ENCODE assay signal across 7 mouse cellular contexts in genomic region chr11:60222085-60222468, GRCm38 (mm10). TPM values are rescaled to one million over a fixed set of nuclear protein-coding genes. Genes with fewer than 3 reads are reported as not detected.
DNase-seq lines count a peak whose midpoint lies in the region; ATAC-seq and TF ChIP-seq lines count a peak whose summit lies in the region.

No protein-coding gene starts in this region.

- WGBS in lung, embryonic 16.5 days, result 50% methylated on average over 3 of the region's 3 CpGs
- 53% methylated on average over 3 of the region's 3 CpGs for WGBS in forebrain, embryonic 11.5 days
- WGBS in limb, embryonic 14.5 days, result 54% methylated on average over 3 of the region's 3 CpGs
- WGBS in stomach, embryonic 14.5 days, result 54% methylated on average over 3 of the region's 3 CpGs

- H3K27ac ChIP-seq in lung, embryonic 16.5 days (ENCODE audit: low read length), result no peak overlapping the region; the same call in 1 of the 2 replicates
- no peak overlapping the region for H3K27ac ChIP-seq in forebrain, embryonic 11.5 days (ENCODE audit: low read depth, low read length)
- H3K27ac ChIP-seq in limb, embryonic 14.5 days (replicated peaks; ENCODE audit: low read depth, low read length), result no peak overlapping the region
- peak overlapping the region; percentile 75; the same call in 1 of the 2 replicates for H3K27ac ChIP-seq in stomach, embryonic 14.5 days (ENCODE audit: low read length)

- peaks cover 3% of the 10 kb centered on the region for H3K36me3 ChIP-seq in lung, embryonic 16.5 days (ENCODE audit: control insufficient read depth, insufficient read depth, low read length)
- H3K36me3 ChIP-seq in forebrain, embryonic 11.5 days (ENCODE audit: control insufficient read depth, insufficient read depth, low read length), result no peaks in the 10 kb centered on the region
- H3K36me3 ChIP-seq in limb, embryonic 14.5 days (ENCODE audit: control insufficient read depth, insufficient read depth, low read length), result peaks cover 11% of the 10 kb centered on the region; the same call in 1 of the 2 replicates
- H3K36me3 ChIP-seq in stomach, embryonic 14.5 days (ENCODE audit: control insufficient read depth, insufficient read depth, low read length), result no peaks in the 10 kb centered on the region

- no peaks in the 10 kb centered on the region for H3K9me3 ChIP-seq in lung, embryonic 16.5 days (ENCODE audit: control insufficient read depth, low read length)
- no peaks in the 10 kb centered on the region for H3K9me3 ChIP-seq in forebrain, embryonic 11.5 days (ENCODE audit: control insufficient read depth, low read length)
- H3K9me3 ChIP-seq in limb, embryonic 14.5 days (ENCODE audit: control insufficient read depth, low read length), result no peaks in the 10 kb centered on the region
- no peaks in the 10 kb centered on the region for H3K9me3 ChIP-seq in stomach, embryonic 14.5 days (ENCODE audit: control insufficient read depth, low read depth, low read length)

- H3K4me1 ChIP-seq in lung, embryonic 16.5 days (replicated peaks; ENCODE audit: control insufficient read depth, insufficient read depth, low read length), result peaks cover 29% of the 10 kb centered on the region
- H3K4me1 ChIP-seq in forebrain, embryonic 11.5 days (replicated peaks; ENCODE audit: control insufficient read depth, insufficient read depth, low read length), result peaks cover 14% of the 10 kb centered on the region
- H3K4me1 ChIP-seq in limb, embryonic 14.5 days (ENCODE audit: control insufficient read depth, insufficient read depth, low read length), result peaks cover 27% of the 10 kb centered on the region
- peaks cover 23% of the 10 kb centered on the region for H3K4me1 ChIP-seq in stomach, embryonic 14.5 days (ENCODE audit: control insufficient read depth, insufficient read depth, low read length)

- H3K4me2 ChIP-seq in lung, embryonic 16.5 days (ENCODE audit: low read depth, low read length), result peak overlapping the region; percentile 91
- peak overlapping the region; percentile 53; the same call in 1 of the 2 replicates for H3K4me2 ChIP-seq in forebrain, embryonic 11.5 days (ENCODE audit: low read depth, low read length, severe bottlenecking)
- peak overlapping the region; percentile 71 for H3K4me2 ChIP-seq in limb, embryonic 14.5 days (replicated peaks; ENCODE audit: low read depth, low read length, severe bottlenecking)
- H3K4me2 ChIP-seq in stomach, embryonic 14.5 days (replicated peaks; ENCODE audit: low read depth, low read length), result peak overlapping the region; percentile 68

- H3K27me3 ChIP-seq in lung, embryonic 16.5 days (ENCODE audit: control insufficient read depth, insufficient read depth, low read depth, low read length), result no peaks in the 10 kb centered on the region
- no peaks in the 10 kb centered on the region for H3K27me3 ChIP-seq in forebrain, embryonic 11.5 days (ENCODE audit: control insufficient read depth, insufficient read depth, low read length)
- no peaks in the 10 kb centered on the region for H3K27me3 ChIP-seq in limb, embryonic 14.5 days (ENCODE audit: control insufficient read depth, insufficient read depth, low read length)
- H3K27me3 ChIP-seq in stomach, embryonic 14.5 days (ENCODE audit: control insufficient read depth, insufficient read depth, low read length), result no peaks in the 10 kb centered on the region

- H3K4me3 ChIP-seq in lung, embryonic 16.5 days (ENCODE audit: low read length), result peak overlapping the region; percentile 53
- H3K4me3 ChIP-seq in forebrain, embryonic 11.5 days (ENCODE audit: low read depth, low read length), result peak overlapping the region; percentile 26
- peak overlapping the region; percentile 36 for H3K4me3 ChIP-seq in limb, embryonic 14.5 days (replicated peaks; ENCODE audit: low read length)
- peak overlapping the region; percentile 34 for H3K4me3 ChIP-seq in stomach, embryonic 14.5 days (ENCODE audit: low read depth, low read length)

- peak overlapping the region; percentile 66 for H3K9ac ChIP-seq in lung, embryonic 16.5 days (ENCODE audit: low read length)
- no peak overlapping the region; the same call in 1 of the 2 replicates for H3K9ac ChIP-seq in forebrain, embryonic 11.5 days (ENCODE audit: low read length)
- peak overlapping the region; percentile 45; the same call in 1 of the 2 replicates for H3K9ac ChIP-seq in limb, embryonic 14.5 days (ENCODE audit: low read depth, low read length, severe bottlenecking)
- 0 out of 2 replicates have a peak overlapping the region, but pooled peaks have one; percentile 4 for H3K9ac ChIP-seq in stomach, embryonic 14.5 days (replicated peaks; ENCODE audit: low read depth, low read length)

- ATAC-seq in lung, embryonic 16.5 days (ENCODE audit: low read depth), result no peak
- ATAC-seq in forebrain, embryonic 11.5 days (replicated peaks; ENCODE audit: low FRiP score), result no peak
- ATAC-seq in limb, embryonic 14.5 days (ENCODE audit: low FRiP score, low read depth), result no peak
- ATAC-seq in stomach, embryonic 14.5 days (ENCODE audit: insufficient number of reproducible peaks, insufficient read depth, low FRiP score, low read depth), result no peak

- no peak for TF ChIP-seq POLR2A in limb, embryonic 14.5 days (IDR thresholded peaks at IDR 0.05; ENCODE audit: borderline replicate concordance, extremely low read depth, insufficient read depth, insufficient read length)

- DNase-seq in lung, postnatal 10 days, result no peak
- no peak for DNase-seq in forebrain, embryonic 11.5 days (ENCODE audit: low spot score)
- DNase-seq in limb, embryonic 14.5 days (ENCODE audit: low spot score), result no peak
- DNase-seq in left cerebral cortex, adult 18-20 months (ENCODE audit: low spot score in 2 of 2), result no peak
- DNase-seq in right cerebral cortex, postnatal 14 days, result no peak

RNA-seq across cellular contexts. Expression of gene Srebf1, which starts 0.3 kb away (rescaled TPM):
- 65.9 and 74.3 TPM in 2 replicates for polyA plus RNA-seq in lung, embryonic 16.5 days (2015; fragmentation: Nextera tagmentation; extraction: Ambion mirVana)
- polyA plus RNA-seq in forebrain, embryonic 11.5 days (2014; fragmentation: Nextera tagmentation; extraction: Ambion mirVana), result 63.9 and 68.7 TPM in 2 replicates
- polyA plus RNA-seq in limb, embryonic 14.5 days (2012; rRNA removed), result 96.5 and 147 TPM in 2 replicates
- polyA plus RNA-seq in limb, embryonic 14.5 days (2014; fragmentation: Nextera tagmentation; extraction: Ambion mirVana), result 77.1 and 80.7 TPM in 2 replicates
- polyA plus RNA-seq in stomach, embryonic 14.5 days (2014; fragmentation: Nextera tagmentation; extraction: Ambion mirVana), result 70.9 and 72.6 TPM in 2 replicates
- 10 to 100 TPM; 66.2 to 68.2 TPM for total RNA-seq in left cerebral cortex, adult 18-20 months (2021)
